Mouse (Mus musculus): ENCODE results near the gene Ift22. TPM values are rescaled to one million over a fixed set of nuclear protein-coding genes. Genes with fewer than 3 reads are reported as not detected.
A peak's percentile ranks its signal among the peaks of the same experiment; 100 is the strongest.
"Not testable (repeated sequence)": the region's sequence is repeated elsewhere in the genome, so short reads cannot be mapped to it uniquely, and the experiment has no call there.

Ift22 gene
- polyA plus RNA-seq, 1 experiment from 2014 or later = 126 TPM

DNA sequence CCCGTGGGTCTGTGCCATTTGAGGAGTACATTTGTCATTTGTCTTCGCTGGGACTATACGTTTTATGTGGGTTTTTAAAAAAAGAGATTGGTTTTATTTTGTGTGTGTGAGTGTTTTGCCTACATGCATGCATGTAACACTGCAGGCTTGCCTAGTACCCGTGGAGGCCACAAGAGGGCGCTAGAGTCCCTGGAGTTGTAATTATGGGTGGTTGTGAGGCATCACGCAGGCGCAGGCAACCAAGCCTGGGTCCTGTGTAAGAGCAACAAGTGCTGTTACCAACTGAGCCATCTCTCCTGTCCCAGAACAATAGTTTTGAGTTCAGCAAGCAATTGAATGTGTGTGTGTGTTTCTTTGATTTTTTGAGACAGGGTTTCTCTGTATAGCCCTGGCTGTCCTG lies 31.3 kb downstream of the Ift22 start:
- Histone ChIP-seq H3K27ac (no peak overlapping the region), H3K4me1 (no peaks in the 10 kb centered on the region), H3K36me3 (ENCODE audit: poor library complexity, severe bottlenecking) (no peaks in the 10 kb centered on the region), H3K4me3 (no peak overlapping the region), H3K4me2 (no peak overlapping the region), H3K9me3 (replicated peaks) (0 out of 2 replicates have a peak, but pooled peaks cover 3% of the 10 kb centered on the region), H3K9ac (no peak overlapping the region), H3K27me3 (no peaks in the 10 kb centered on the region)
- ATAC-seq = no peak
- WGBS = 64% methylated on average over 7 of the region's 7 CpGs

DNA sequence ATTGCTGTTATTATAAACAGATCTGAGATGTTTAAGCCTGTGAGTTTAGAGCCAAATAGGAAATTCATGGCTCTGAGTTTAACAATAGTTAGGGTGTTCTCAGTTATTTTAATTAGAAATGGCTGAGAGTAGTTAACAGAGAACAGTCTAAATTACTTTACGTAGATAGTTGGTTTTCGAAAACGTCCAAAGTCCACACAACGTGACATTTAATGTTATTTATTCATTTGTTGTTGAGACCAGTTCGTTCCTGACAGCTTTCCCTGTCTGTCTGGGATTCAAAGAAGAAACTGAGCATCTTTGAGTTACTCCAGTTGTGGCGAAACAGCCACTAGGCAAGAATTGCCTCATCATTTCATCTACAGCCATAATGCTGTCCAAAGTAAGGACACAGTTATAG lies 32.1 kb downstream of the Ift22 start:
- H3K36me3 ChIP-seq (ENCODE audit: poor library complexity, severe bottlenecking); ATAC-seq; H3K9ac ChIP-seq; H3K4me3 ChIP-seq; H3K4me2 ChIP-seq; H3K9me3 ChIP-seq (replicated peaks); H3K27ac ChIP-seq; H3K27me3 ChIP-seq; H3K4me1 ChIP-seq: not testable (repeated sequence)
- 85% methylated on average over 6 of the region's 6 CpGs for WGBS

DNA sequence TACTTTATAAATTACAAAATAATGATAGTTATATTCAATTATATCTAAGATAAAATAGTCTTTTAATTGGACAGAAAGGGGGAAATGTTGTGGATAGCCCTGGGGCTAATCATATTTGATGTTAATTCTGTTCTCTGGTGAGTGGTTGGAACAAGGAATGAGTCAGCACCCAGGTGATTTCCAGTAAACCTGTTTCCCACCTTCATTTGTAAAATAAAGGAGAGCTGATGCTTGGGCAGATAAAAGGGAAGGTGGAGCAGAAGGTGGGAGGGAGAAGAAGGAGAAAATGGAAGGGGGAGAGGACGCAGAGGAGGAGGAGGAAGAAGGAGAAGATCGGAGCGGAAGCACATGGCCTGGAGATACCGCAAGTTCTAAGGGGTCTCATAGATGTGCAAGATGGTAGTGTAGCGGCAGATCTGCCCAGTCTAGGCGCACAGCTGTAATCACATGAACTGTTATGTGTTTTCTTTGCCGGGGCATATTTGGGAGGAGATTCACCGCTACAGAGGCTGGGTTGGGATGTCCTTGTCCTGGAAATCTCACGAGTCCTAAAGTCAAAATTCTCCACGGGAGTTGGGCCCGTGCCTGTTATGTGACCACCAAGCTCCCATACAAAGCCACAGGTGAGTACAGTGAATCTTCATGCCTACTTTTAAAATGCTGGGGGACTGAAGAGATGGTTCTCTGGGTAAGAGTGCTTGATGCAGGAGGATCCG lies 33.1 kb downstream of the Ift22 start:
- Histone ChIP-seq H3K4me3 (no peak overlapping the region), H3K27ac (no peak overlapping the region), H3K4me1 (no peaks in the 10 kb centered on the region), H3K9me3 (replicated peaks) (0 out of 2 replicates have a peak, but pooled peaks cover 3% of the 10 kb centered on the region), H3K27me3 (no peaks in the 10 kb centered on the region), H3K4me2 (no peak overlapping the region), H3K9ac (no peak overlapping the region), H3K36me3 (ENCODE audit: poor library complexity, severe bottlenecking) (no peaks in the 10 kb centered on the region)
- WGBS = 88% methylated on average over 12 of the region's 12 CpGs
- no peak for ATAC-seq

DNA sequence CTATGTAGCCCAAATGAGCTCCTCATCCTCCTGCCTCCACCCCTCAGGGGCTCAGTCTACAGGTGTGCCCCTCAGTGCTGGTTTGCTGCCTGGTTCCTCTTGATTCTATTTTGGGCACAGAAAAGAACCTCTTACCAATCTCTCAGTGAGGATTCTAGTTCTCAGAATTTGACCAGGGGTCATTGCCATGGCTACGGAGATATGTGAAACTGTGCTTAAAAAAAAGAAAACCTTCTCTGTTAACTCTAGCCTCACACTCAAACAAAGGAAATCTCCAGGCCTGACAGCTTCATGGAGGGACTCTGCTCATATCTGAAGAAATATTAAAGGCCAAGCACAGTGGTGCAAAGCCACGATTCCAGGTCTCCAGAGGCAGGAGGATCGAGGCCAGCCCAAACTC lies 34.8 kb downstream of the Ift22 start:
- H3K27me3 ChIP-seq = no peaks in the 10 kb centered on the region
- no peak overlapping the region for H3K27ac ChIP-seq
- H3K9ac ChIP-seq = no peak overlapping the region
- H3K4me2 ChIP-seq = no peak overlapping the region
- 82% methylated on average over 3 of the region's 3 CpGs for WGBS
- no peaks in the 10 kb centered on the region for H3K4me1 ChIP-seq
- H3K9me3 ChIP-seq (replicated peaks) = 0 out of 2 replicates have a peak, but pooled peaks cover 3% of the 10 kb centered on the region
- H3K4me3 ChIP-seq = no peak overlapping the region
- no peak for ATAC-seq
- H3K36me3 ChIP-seq (ENCODE audit: poor library complexity, severe bottlenecking) = no peaks in the 10 kb centered on the region

DNA sequence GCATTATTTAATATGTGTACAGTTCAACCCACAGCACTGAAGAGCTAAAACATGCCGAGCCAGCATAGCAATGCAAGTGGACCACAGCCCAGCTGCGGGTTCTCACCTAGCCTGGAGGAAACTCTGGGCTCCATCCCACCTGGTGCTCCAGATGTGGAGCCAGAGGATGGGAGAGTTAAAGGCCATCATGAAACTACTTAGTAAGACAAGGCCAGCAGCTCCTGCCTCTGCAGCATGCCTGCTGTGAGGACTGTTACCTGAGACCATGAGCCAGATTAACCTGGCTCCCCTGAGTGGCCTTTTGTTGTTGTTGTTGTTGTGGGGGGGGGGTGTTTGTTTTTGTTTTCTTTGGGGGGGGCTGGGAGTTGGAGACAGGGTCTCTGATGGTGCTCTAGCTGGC lies 35.4 kb downstream of the Ift22 start:
- 83% methylated on average over 2 of the region's 2 CpGs for WGBS
- H3K4me3 ChIP-seq = no peak overlapping the region

DNA sequence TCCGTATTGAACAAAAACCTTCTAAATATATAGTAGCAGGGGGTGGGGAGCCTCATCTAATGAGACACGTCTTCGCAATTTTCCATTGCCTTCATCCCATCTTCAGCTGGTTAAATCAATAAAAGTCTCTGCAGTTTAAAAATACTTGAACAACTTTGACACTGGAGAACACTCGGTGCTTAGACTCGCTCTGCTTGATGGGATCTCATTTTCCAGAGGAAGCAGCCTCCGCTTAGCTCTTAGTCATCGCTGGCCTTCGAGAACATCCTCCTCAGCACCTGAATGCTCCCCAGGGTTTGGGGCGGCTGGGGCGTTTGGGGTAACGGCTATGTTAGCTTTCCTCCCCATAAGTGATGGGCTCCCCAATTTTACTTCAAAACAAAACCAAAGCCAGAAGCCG lies 37.1 kb downstream of the Ift22 start:
- H3K4me2 ChIP-seq = no peak overlapping the region
- no peak overlapping the region for H3K27ac ChIP-seq
- no peaks in the 10 kb centered on the region for H3K9me3 ChIP-seq (replicated peaks)
- H3K27me3 ChIP-seq = no peaks in the 10 kb centered on the region
- H3K4me1 ChIP-seq = no peaks in the 10 kb centered on the region
- H3K9ac ChIP-seq = no peak overlapping the region
- no peak for ATAC-seq
- no peak overlapping the region for H3K4me3 ChIP-seq
- H3K36me3 ChIP-seq (ENCODE audit: poor library complexity, severe bottlenecking) = no peaks in the 10 kb centered on the region
- WGBS = 86% methylated on average over 12 of the region's 12 CpGs

More for the DNA sequence above, 35.4 kb downstream of the Ift22 start:
- Histone ChIP-seq H3K4me1 (no peaks in the 10 kb centered on the region), H3K9ac (no peak overlapping the region), H3K27me3 (no peaks in the 10 kb centered on the region), H3K4me2 (no peak overlapping the region), H3K36me3 (ENCODE audit: poor library complexity, severe bottlenecking) (no peaks in the 10 kb centered on the region), H3K27ac (no peak overlapping the region), H3K9me3 (replicated peaks) (0 out of 2 replicates have a peak, but pooled peaks cover 3% of the 10 kb centered on the region)
- no peak for ATAC-seq

DNA sequence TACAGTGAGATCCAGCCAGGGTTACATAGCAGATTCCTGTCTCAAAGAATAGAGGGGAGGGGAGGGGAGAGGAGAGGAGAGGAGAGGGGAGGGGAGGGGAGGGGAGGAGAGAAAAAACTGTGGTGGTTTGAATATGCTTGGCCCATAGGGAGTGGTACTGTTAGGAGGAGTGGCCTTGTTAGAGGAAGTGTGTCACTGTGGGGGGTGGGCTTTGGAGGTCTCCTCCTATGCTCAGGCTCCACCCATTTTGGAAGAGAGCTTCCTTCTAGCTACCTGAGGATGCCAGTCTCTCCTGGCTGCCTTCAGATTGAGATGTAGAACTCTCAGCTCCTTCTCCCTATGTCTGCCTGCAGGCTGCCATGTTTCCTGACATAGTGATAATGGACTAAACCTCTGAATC lies 39.9 kb downstream of the Ift22 start:
- no peaks in the 10 kb centered on the region for H3K27me3 ChIP-seq
- no peak overlapping the region for H3K9ac ChIP-seq
- H3K4me3 ChIP-seq = no peak overlapping the region
- H3K4me2 ChIP-seq = no peak overlapping the region
- no peak for ATAC-seq
- H3K36me3 ChIP-seq (ENCODE audit: poor library complexity, severe bottlenecking) = no peaks in the 10 kb centered on the region
- no peak overlapping the region for H3K27ac ChIP-seq
- H3K9me3 ChIP-seq (replicated peaks) = no peaks in the 10 kb centered on the region
- no peaks in the 10 kb centered on the region for H3K4me1 ChIP-seq

DNA sequence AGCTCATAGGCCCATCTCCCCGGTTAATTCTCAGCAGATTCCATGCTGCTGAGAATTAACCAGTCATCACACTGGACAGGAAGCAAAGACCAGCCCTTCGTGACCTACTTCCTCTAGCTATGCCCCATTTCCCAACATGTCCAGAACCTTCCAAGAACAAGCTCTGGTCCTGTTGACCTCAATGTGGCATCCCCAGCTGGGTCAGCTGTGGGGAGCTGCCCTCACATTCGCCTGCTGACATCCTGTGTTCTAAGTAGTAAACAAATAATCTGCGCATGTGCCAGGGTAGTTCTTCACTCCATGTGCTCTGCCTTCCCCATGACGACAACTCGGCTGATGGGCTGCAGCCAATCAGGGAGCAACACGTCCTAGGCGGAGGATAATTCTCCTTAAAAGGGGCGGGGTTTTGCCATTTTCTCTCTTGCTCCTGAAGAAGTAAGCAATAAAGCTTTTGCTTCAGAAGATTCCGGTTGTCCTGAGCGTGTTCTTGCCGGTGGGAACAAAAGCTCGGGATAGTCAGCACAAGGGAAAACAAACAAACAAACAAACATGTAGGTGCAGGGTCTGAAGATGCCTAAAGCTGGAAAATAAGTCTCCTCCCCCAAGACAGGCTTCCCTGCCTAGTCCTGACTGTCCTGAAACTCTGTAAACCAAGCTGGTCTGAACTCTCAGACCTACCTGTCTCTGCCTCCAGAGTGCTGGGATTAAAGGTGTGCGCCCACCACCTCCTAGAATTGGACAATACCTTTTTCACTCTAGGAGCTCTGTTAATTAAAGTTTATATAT lies 41.8 kb downstream of the Ift22 start:
- not testable (repeated sequence) for ATAC-seq

DNA sequence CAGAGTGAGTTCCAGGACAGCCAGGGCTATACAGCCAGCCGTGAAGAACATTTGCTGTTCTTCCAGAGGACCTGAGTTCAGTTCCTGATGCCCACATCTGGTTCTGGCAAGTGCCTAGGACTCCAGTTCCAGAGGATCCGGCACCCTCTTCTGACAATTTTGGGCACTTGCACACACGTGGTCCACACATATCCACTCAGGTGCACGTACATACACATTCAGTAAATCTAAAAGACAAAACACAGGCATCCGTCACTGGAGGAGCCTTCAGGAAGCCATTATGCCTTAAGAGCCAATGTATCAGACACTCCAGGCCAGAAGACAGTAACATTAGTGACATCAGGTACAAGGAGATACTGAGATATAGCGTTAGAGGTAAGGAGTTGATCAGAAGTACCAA lies 42.6 kb downstream of the Ift22 start:
- no peaks in the 10 kb centered on the region for H3K27me3 ChIP-seq
- H3K9me3 ChIP-seq (replicated peaks) = no peaks in the 10 kb centered on the region
- 92% methylated on average over 6 of the region's 6 CpGs for WGBS
- H3K4me2 ChIP-seq = no peak overlapping the region
- H3K9ac ChIP-seq = no peak overlapping the region
- H3K36me3 ChIP-seq (ENCODE audit: poor library complexity, severe bottlenecking) = peaks cover 7% of the 10 kb centered on the region; the same call in 1 of the 2 replicates
- no peak overlapping the region for H3K27ac ChIP-seq
- peaks cover 19% of the 10 kb centered on the region for H3K4me1 ChIP-seq
- ATAC-seq = no peak
- no peak overlapping the region for H3K4me3 ChIP-seq

More for the DNA sequence above, 41.8 kb downstream of the Ift22 start:
- not testable (repeated sequence) for H3K9me3 ChIP-seq (replicated peaks); H3K27ac ChIP-seq; H3K9ac ChIP-seq; H3K4me2 ChIP-seq; H3K4me3 ChIP-seq; H3K27me3 ChIP-seq; H3K36me3 ChIP-seq (ENCODE audit: poor library complexity, severe bottlenecking)
- peaks cover 12% of the 10 kb centered on the region for H3K4me1 ChIP-seq
- WGBS = 83% methylated on average over 14 of the region's 14 CpGs

DNA sequence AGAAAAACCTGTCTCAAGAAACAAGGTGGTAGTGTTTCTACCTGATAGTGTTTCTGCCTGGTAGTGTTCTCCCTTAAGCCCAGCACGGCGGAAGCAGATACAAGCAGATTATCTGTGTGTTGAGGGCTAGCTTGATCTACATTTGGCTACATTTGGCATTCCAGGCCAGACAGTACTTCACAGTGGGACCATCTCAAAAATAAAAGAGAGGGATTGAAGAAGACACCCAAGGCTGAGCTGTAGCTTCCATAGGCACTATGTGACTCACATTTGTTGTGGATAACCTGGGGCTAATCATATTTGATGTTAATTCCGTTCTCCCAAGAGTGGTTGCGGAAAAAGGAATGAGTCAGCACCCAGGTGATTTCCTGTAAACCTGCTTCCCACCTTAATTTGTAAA lies 44.2 kb downstream of the Ift22 start:
- Histone ChIP-seq H3K9me3 (replicated peaks) (no peaks in the 10 kb centered on the region), H3K36me3 (ENCODE audit: poor library complexity, severe bottlenecking) (peaks cover 15% of the 10 kb centered on the region; the same call in 1 of the 2 replicates), H3K4me1 (peaks cover 20% of the 10 kb centered on the region), H3K27me3 (no peaks in the 10 kb centered on the region), H3K9ac (no peak overlapping the region), H3K4me2 (no peak overlapping the region), H3K4me3 (no peak overlapping the region), H3K27ac (no peak overlapping the region)
- WGBS = 83% methylated on average over 4 of the region's 4 CpGs
- no peak for ATAC-seq

DNA sequence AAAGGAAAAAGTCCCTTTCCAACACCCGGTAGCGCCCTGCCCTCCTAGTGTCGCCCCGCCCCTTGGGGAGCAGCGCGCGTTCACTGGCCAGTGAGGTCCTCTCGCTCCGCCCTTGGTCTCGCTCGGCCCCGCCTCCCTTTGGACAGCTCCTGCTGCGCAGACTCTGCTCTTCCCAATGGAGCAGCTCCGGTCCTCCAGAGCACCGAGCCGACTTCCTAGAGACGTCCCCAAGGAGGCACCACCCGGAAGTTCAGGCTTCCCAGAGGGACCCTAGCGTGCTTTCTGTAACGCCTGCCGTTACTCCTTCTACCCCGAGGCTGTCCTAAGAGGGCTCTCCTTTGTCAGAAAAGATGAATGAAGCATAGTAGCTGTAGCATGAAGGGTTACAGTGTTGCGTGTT lies 45.1 kb downstream of the Ift22 start, which contains the start of gene Fis1:
Gene Fis1, plus strand, starts transcription at position 261 of the 400 bp plus-strand sequence.
- H3K9ac ChIP-seq = peak within 1 kb of the TSS; percentile 88
- peaks cover 20% of the 10 kb centered on the region for H3K4me1 ChIP-seq
- H3K9me3 ChIP-seq (replicated peaks) = no peaks in the 10 kb centered on the region
- peak within 1 kb of the TSS; percentile 90 for H3K4me2 ChIP-seq
- 1% methylated on average over 23 of the region's 23 CpGs for WGBS
- H3K27me3 ChIP-seq = no peaks in the 10 kb centered on the region
- peak; percentile 99 for ATAC-seq
- peaks cover 23% of the 10 kb centered on the region; the same call in 1 of the 2 replicates for H3K36me3 ChIP-seq (ENCODE audit: poor library complexity, severe bottlenecking)
- peak within 1 kb of the TSS; percentile 89 for H3K4me3 ChIP-seq
- peak within 1 kb of the TSS; percentile 81 for H3K27ac ChIP-seq

DNA sequence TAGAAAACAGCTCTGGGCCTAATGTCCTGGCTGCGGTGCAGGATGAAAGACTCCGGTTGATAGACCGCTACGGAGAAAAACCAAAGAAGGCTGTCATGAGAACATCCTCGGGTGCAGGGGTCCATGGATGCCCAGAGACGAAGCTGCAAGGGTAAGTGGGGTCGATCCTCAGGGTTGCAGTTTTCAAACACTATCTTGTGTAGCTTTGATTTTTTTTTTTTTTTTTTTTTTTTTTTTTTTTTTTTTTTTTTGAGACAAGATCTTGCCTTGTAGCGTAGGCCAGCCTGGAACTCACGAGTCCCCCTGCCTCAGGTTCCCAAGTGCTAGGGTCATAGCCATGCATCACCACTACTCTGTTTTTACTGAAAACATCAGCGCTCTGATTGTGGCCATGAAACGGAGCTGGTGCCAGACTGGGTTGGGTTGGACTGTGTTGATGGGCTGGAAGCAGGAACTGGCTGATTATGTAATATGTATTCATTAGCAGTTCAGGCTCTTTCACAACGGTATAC lies 45.5 kb downstream of the Ift22 start:
- Histone ChIP-seq H3K4me1 (peaks cover 20% of the 10 kb centered on the region), H3K9ac (peak overlapping the region; percentile 88), H3K27me3 (no peaks in the 10 kb centered on the region), H3K4me3 (peak overlapping the region; percentile 89), H3K36me3 (ENCODE audit: poor library complexity, severe bottlenecking) (peaks cover 23% of the 10 kb centered on the region; the same call in 1 of the 2 replicates), H3K4me2 (peak overlapping the region; percentile 90), H3K27ac (peak overlapping the region; percentile 81), H3K9me3 (replicated peaks) (no peaks in the 10 kb centered on the region)
- 3% methylated on average over 12 of the region's 12 CpGs for WGBS
- peak; percentile 31; the same call in 1 of the 2 replicates for ATAC-seq

All from forebrain, embryonic 13.5 days (tissue).